Mouse (Mus musculus) hindlimb bud, embryonic 11.5 days (tissue): Measurements from ENCODE around the gene Eno2.
"Not testable (repeated sequence)": the region's sequence is repeated elsewhere in the genome, so short reads cannot be mapped to it uniquely, and the experiment has no call there.

Experiments
- DNase-seq: peaks from one replicate; pipeline ENCODE4 v3.0.0-alpha.2; 2012; ENCODE audit warnings: low read depth, low spot score; ENCODE audit errors: extremely low spot score

Gene Eno2

GRCm38 (mm10) chr6:124806446-124807140 is 37.1 kb upstream of the Eno2 start:
- no peak for DNase-seq

- DNase-seq = no peak
Measured at GRCm38 (mm10) chr6:124805341-124806321, 36.2 kb upstream of the Eno2 start.

- no peak for DNase-seq
Measured at GRCm38 (mm10) chr6:124804341-124804740, 34.9 kb upstream of the Eno2 start.

GRCm38 (mm10) chr6:124803691-124804090 is 34.2 kb upstream of the Eno2 start:
- DNase-seq = not testable (repeated sequence)

- DNase-seq = no peak
Measured at GRCm38 (mm10) chr6:124803061-124803460, 33.6 kb upstream of the Eno2 start.

- DNase-seq = not testable (repeated sequence)
Measured at GRCm38 (mm10) chr6:124802400-124802799, 32.9 kb upstream of the Eno2 start.

- DNase-seq = no peak
Measured at GRCm38 (mm10) chr6:124796200-124796599, 26.7 kb upstream of the Eno2 start.

GRCm38 (mm10) chr6:124795781-124796180 is 26.3 kb upstream of the Eno2 start:
- no peak for DNase-seq

- DNase-seq = no peak
Measured at GRCm38 (mm10) chr6:124791911-124792310, 22.4 kb upstream of the Eno2 start.

GRCm38 (mm10) chr6:124790121-124790520 is 20.6 kb upstream of the Eno2 start:
- no peak for DNase-seq

GRCm38 (mm10) chr6:124789519-124789918 is 20.0 kb upstream of the Eno2 start:
- DNase-seq = no peak

GRCm38 (mm10) chr6:124787722-124788121 is 18.2 kb upstream of the Eno2 start:
- no peak for DNase-seq

- no peak for DNase-seq
Measured at GRCm38 (mm10) chr6:124786756-124787420, 17.4 kb upstream of the Eno2 start.

GRCm38 (mm10) chr6:124782436-124782835 is 13.0 kb upstream of the Eno2 start:
- no peak for DNase-seq

- DNase-seq = no peak
Measured at GRCm38 (mm10) chr6:124780917-124781316, 11.4 kb upstream of the Eno2 start.

GRCm38 (mm10) chr6:124779984-124780416 is 10.5 kb upstream of the Eno2 start:
- no peak for DNase-seq

- DNase-seq = peak; percentile 63
Measured at GRCm38 (mm10) chr6:124779222-124779983, 9.9 kb upstream of the Eno2 start, which contains the start of gene Lrrc23. TSS of gene Lrrc23 (minus strand) at chr6:124779727.

- DNase-seq = no peak
Measured at GRCm38 (mm10) chr6:124770511-124770910, 1.0 kb upstream of the Eno2 start.

- no peak for DNase-seq
Measured at GRCm38 (mm10) chr6:124770013-124770412, 540 bp upstream of the Eno2 start.

GRCm38 (mm10) chr6:124768704-124769044 is 799 bp downstream of the Eno2 start:
- DNase-seq = no peak
